In genomic region chr8:79639586-79640451, GRCm38 (mm10) we compare ENCODE assay signal across 8 mouse cellular contexts. TPM values are rescaled to one million over a fixed set of nuclear protein-coding genes. Genes with fewer than 3 reads are reported as not detected.
DNase-seq lines count a peak whose midpoint lies in the region; ATAC-seq lines count a peak whose summit lies in the region.

Otud4 (plus strand) TSS chr8:79639618.

- H3K9me3 ChIP-seq in embryonic facial prominence, embryonic 15.5 days (replicated peaks), result no peaks in the 10 kb centered on the region
- no peaks in the 10 kb centered on the region for H3K9me3 ChIP-seq in limb, embryonic 13.5 days
- H3K9me3 ChIP-seq in midbrain, embryonic 14.5 days (ENCODE audit: control insufficient read depth, low read length), result no peaks in the 10 kb centered on the region

- peak; percentile 42 for DNase-seq in 3T3-L1 (ENCODE audit: low read depth, low spot score)
- peak; percentile 74 for DNase-seq in adrenal gland, postnatal 14 days
- peak; percentile 24 for DNase-seq in heart, adult 8-10 months (ENCODE audit: low spot score)
- peak; percentile 49 to 53 for DNase-seq in kidney, adult 8-10 months
- DNase-seq in midbrain, embryonic 14.5 days, result peak; percentile 75
- DNase-seq in spleen, postnatal 10 days (ENCODE audit: low spot score in 2 of 2), result peak; percentile 68 to 69

- peaks cover 7% of the 10 kb centered on the region; the same call in 1 of the 2 replicates for H3K36me3 ChIP-seq in embryonic facial prominence, embryonic 15.5 days
- peaks cover 7% of the 10 kb centered on the region for H3K36me3 ChIP-seq in limb, embryonic 13.5 days
- peaks cover 10% of the 10 kb centered on the region; the same call in 1 of the 2 replicates for H3K36me3 ChIP-seq in midbrain, embryonic 14.5 days (ENCODE audit: control insufficient read depth, insufficient read depth, low read length)

- H3K4me2 ChIP-seq in embryonic facial prominence, embryonic 15.5 days (replicated peaks), result peak within 1 kb of the TSS; percentile 79
- H3K4me2 ChIP-seq in limb, embryonic 13.5 days (replicated peaks), result peak within 1 kb of the TSS; percentile 79
- H3K4me2 ChIP-seq in midbrain, embryonic 14.5 days (ENCODE audit: low read length), result peak within 1 kb of the TSS; percentile 81

- no peaks in the 10 kb centered on the region for H3K27me3 ChIP-seq in embryonic facial prominence, embryonic 15.5 days
- H3K27me3 ChIP-seq in limb, embryonic 13.5 days, result no peaks in the 10 kb centered on the region
- H3K27me3 ChIP-seq in midbrain, embryonic 14.5 days (ENCODE audit: control insufficient read depth, insufficient read depth, low read length), result no peaks in the 10 kb centered on the region

- peak within 1 kb of the TSS; percentile 83 for H3K9ac ChIP-seq in embryonic facial prominence, embryonic 15.5 days
- peak within 1 kb of the TSS; percentile 88 for H3K9ac ChIP-seq in limb, embryonic 13.5 days
- H3K9ac ChIP-seq in midbrain, embryonic 14.5 days (replicated peaks; ENCODE audit: low read length), result peak within 1 kb of the TSS; percentile 82

- peaks cover 22% of the 10 kb centered on the region for H3K4me1 ChIP-seq in embryonic facial prominence, embryonic 15.5 days
- peaks cover 28% of the 10 kb centered on the region for H3K4me1 ChIP-seq in limb, embryonic 13.5 days
- peaks cover 30% of the 10 kb centered on the region for H3K4me1 ChIP-seq in midbrain, embryonic 14.5 days (ENCODE audit: control insufficient read depth, insufficient read depth, low read length)

- peak within 1 kb of the TSS; percentile 90 for H3K27ac ChIP-seq in embryonic facial prominence, embryonic 15.5 days (replicated peaks)
- H3K27ac ChIP-seq in limb, embryonic 13.5 days, result peak within 1 kb of the TSS; percentile 92
- H3K27ac ChIP-seq in midbrain, embryonic 14.5 days (replicated peaks; ENCODE audit: low read depth, low read length), result peak within 1 kb of the TSS; percentile 97

- H3K4me3 ChIP-seq in embryonic facial prominence, embryonic 15.5 days (replicated peaks), result peak within 1 kb of the TSS; percentile 94
- peak within 1 kb of the TSS; percentile 94 for H3K4me3 ChIP-seq in limb, embryonic 13.5 days
- H3K4me3 ChIP-seq in midbrain, embryonic 14.5 days (replicated peaks; ENCODE audit: low read depth, low read length), result peak within 1 kb of the TSS; percentile 90

- WGBS in embryonic facial prominence, embryonic 15.5 days, result under 1% methylated on average over 102 of the region's 103 CpGs
- WGBS in limb, embryonic 13.5 days, result under 1% methylated on average over 98 of the region's 103 CpGs
- WGBS in midbrain, embryonic 14.5 days, result under 1% methylated on average over 103 of the region's 103 CpGs

- ATAC-seq in embryonic facial prominence, embryonic 15.5 days (ENCODE audit: insufficient number of reproducible peaks, low FRiP score, low TSS enrichment, low read depth), result peak; percentile 70
- peak; percentile 64 for ATAC-seq in limb, embryonic 13.5 days (ENCODE audit: low FRiP score, low read depth)
- peak; percentile 71 for ATAC-seq in midbrain, embryonic 14.5 days (ENCODE audit: low FRiP score, low TSS enrichment)

RNA-seq across cellular contexts. Expression of gene Otud4, which starts in this region (rescaled TPM):
- total RNA-seq in adrenal gland, postnatal 14 days (2021), result 47.6 and 50.4 TPM in 2 replicates
- 12.3 and 13.2 TPM in 2 replicates for polyA plus RNA-seq in embryonic facial prominence, embryonic 15.5 days (2015; fragmentation: Nextera tagmentation; extraction: Ambion mirVana)
- 10 to 100 TPM; 44.8 to 53.7 (median 46.0) TPM for total RNA-seq in heart, adult 8-10 months (2022)
- 11.8 and 12.2 TPM in 2 replicates for polyA plus RNA-seq in limb, embryonic 13.5 days (2015; fragmentation: Nextera tagmentation; extraction: Ambion mirVana)
- polyA plus RNA-seq in midbrain, embryonic 14.5 days (2014; fragmentation: Nextera tagmentation; extraction: Ambion mirVana), result 15.4 and 18.2 TPM in 2 replicates

Comparison
In these comparisons a context has a peak if more than half of its experiments do, and no peak if none do; other contexts are left out.
1. Peak in every context shown above with its lines: DNase-seq, ATAC-seq, H3K4me3 ChIP-seq and H3K27ac ChIP-seq.
2. DNase-seq: peak in every context shown above with its lines; median percentile 75 in midbrain, embryonic 14.5 days; 74 in adrenal gland, postnatal 14 days; 68 in spleen, postnatal 10 days; 51 in kidney, adult 8-10 months; 42 in 3T3-L1; 24 in heart, adult 8-10 months.